Mouse (Mus musculus): Measurements from ENCODE around the gene Pnkd. TPM values are rescaled to one million over a fixed set of nuclear protein-coding genes. Genes with fewer than 3 reads are reported as not detected.

Pnkd gene
- total RNA-seq (2021), result 100 to 1,000 TPM; 192 to 206 TPM
- long read RNA-seq, transcript Pnkd-201 (10 exons, 2,937 nt), result major isoform, 150 of 316 reads
- long read RNA-seq, transcript Pnkd-204 (3 exons, 740 nt), result minor isoform, 32 of 316 reads
- long read RNA-seq, transcript Pnkd-202 (9 exons, 2,859 nt), result minor isoform, 90 of 316 reads
- long read RNA-seq, partial matches to known transcripts, result 33 of 316 reads
- long read RNA-seq, other reads (novel, unspliced or antisense), result 11 of 316 reads

- DNase-seq (ENCODE audit: low spot score in 2 of 2), result peak; percentile 100
These were observed at the start of gene Pnkd, which contains the start of gene Aamp for GRCm38 (mm10) chr1:74284543-74285160. Pnkd (plus strand) TSS chr1:74284930. Aamp (minus strand) TSS chr1:74284738.

DNA sequence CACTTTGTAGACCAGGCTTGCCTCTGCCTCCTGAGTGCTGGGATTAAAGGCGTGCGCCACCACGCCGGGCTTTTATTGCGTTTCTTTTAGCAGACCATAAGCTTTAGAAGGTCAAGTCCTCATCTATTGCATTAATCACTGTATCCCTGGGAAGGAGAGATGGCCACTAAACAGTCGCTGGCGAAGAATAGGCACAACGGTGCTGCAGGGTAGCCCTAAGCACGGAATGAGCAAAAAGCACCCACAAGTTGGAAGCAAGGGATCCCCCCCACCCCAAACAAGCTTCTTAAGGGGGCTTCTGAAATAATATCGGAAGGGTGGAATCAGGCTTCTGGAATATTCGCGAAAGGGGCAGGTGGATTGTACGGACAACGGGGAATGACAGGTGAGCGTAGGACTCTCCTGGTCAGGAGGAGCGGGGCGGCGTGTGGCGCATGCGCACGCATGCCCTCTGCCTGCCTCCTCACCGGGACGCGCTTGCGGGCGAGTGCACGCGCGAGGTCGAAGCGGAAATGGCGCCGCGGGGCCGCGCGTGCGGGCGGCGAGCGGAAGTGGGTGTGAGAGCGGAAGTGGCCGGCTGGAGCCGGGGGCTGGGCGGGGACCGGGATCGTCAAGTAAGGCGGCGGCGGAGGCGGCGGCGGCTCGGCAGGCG, 48.7 kb upstream of the Pnkd start, which contains the start of gene Arpc2:
TSS of gene Arpc2 (plus strand) at position 147 of the 652 bp plus-strand sequence.
- DNase-seq (ENCODE audit: low spot score in 2 of 2), result peak; percentile 97

DNA sequence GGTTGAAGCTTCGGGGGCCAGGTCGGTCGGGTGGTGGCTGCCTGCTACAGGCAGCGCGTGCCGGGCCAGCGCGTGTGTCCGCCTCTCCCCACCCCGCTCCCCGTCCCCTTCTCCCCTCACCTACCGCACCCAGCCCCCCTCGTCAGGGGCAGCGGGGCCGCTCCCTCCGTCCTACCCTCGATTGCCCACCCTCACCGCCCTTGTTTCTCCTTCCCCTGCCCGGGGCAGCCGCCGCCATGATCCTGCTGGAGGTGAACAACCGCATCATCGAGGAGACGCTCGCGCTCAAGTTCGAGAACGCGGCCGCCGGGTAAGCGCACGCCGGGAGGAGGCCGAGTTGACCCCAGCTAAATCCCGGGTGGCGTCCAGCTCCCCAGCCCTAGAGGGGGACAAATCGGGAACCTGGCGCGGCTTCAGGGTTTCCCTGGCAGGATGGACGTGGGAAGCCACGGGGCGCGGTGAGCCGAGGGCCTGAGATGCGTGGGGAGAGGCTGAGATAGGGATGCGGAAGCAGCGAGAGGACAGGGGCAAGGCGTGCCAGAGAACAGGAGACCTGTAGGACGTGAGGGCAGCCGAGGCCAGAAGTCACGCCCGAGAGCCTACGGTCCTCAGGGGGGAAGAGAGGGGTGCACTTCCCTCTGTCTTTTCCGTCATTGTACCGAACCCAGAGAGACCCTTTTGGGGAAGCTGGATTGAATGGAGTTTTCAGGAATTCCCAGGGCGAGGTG, 48.0 kb upstream of the Pnkd start:
- no peak for DNase-seq (ENCODE audit: low spot score in 2 of 2)

GRCm38 (mm10) chr1:74237671-74238070, 47.1 kb upstream of the Pnkd start:
- no peak for DNase-seq (ENCODE audit: low spot score in 2 of 2)

DNA sequence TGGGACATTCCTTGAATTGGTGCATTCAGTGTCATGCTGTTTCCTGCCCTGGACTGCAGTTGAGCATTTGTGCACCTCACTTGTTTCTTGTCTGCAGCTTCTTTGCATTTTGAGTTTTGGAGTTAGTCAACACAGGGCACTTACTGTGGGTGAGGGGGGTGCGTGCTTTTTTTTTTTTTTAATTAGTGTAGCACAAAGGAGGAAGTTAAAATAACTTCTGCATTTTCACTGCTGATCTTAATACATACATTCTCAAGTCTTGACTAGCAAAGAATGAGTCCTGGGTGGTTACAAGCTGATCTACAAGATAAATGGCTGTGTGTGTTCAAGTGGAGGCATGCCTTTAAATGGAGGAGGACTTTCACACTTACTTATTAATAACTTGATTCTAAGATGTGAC, 46.6 kb upstream of the Pnkd start:
- DNase-seq (ENCODE audit: low spot score in 2 of 2), result no peak

- DNase-seq (ENCODE audit: low spot score in 2 of 2), result no peak
These were observed 45.6 kb upstream of the Pnkd start for GRCm38 (mm10) chr1:74239162-74239561.

GRCm38 (mm10) chr1:74239618-74240017, 45.1 kb upstream of the Pnkd start:
- peak in 1 of 2 experiments; percentile 40 for DNase-seq (ENCODE audit: low spot score in 2 of 2)

DNA sequence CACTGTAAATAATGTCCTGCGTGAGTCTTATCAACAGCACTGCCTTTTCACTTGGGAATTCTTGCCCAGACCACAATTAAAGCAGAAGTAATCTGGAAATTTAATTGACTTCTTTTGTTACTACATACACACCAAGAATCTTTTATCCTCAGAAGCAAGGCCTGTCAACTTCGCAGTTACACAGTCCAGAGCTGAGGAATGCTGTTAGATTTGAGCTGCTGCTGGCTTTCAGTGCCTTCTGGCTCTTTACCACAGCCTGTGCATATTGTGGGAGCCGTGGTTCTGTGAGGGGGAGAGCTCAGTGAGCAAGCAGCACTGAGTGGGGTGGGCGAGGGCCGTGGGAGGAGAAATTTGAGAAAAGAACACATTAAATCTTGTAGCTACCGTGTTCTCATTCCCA, 44.4 kb upstream of the Pnkd start:
- peak; percentile 86 to 93 for DNase-seq (ENCODE audit: low spot score in 2 of 2)

- no peak for DNase-seq (ENCODE audit: low spot score in 2 of 2)
These were observed 43.9 kb upstream of the Pnkd start for GRCm38 (mm10) chr1:74240832-74241231.

DNA sequence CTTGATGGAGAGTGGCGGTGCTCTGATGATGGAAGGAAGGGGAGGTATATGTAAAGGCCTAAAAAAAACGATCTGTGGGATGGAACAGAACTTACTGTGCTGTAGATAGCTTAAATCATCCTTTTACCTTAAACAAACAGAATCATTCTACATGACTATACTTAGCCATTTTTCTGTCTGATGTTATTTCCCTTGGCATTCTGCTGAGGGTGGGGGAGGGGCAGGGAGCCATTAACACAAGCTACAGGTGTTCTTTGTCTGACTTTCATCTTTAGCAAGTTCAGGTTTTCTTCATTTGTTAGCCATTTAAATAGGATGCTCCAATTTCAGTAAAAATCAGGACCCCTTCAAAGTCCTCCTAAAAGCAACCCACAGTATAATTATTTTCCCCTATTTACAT, 39.2 kb upstream of the Pnkd start:
- no peak for DNase-seq (ENCODE audit: low spot score in 2 of 2)

GRCm38 (mm10) chr1:74248799-74249198, 35.9 kb upstream of the Pnkd start:
- no peak for DNase-seq (ENCODE audit: low spot score in 2 of 2)

- DNase-seq (ENCODE audit: low spot score in 2 of 2), result no peak
These were observed 35.3 kb upstream of the Pnkd start for GRCm38 (mm10) chr1:74249331-74249980.

- DNase-seq (ENCODE audit: low spot score in 2 of 2), result no peak
These were observed 34.6 kb upstream of the Pnkd start for GRCm38 (mm10) chr1:74250096-74250495.

- no peak for DNase-seq (ENCODE audit: low spot score in 2 of 2)
These were observed 28.9 kb upstream of the Pnkd start for GRCm38 (mm10) chr1:74255704-74256345.

- no peak for DNase-seq (ENCODE audit: low spot score in 2 of 2)
These were observed 27.9 kb upstream of the Pnkd start for GRCm38 (mm10) chr1:74256782-74257181.

DNA sequence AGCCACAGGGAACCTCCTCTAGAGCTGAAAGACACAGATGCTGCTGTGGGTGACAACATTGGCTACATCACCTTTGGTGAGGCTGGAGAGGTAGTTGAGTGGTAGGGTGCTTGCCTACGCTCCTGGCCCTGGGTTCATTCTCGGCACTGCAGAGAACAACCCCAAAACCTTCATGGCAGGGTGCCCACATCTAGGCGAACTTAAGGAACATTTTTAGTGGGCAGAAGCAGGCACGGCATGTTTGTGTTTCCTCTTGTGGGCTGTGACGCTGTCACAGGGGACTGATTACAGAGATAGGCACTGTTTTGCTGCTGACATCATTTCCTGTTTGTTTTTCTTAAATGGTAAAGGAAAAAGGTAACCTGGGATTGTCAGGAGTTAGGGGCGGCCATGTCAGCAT, 22.2 kb upstream of the Pnkd start:
- no peak for DNase-seq (ENCODE audit: low spot score in 2 of 2)

- DNase-seq (ENCODE audit: low spot score in 2 of 2), result no peak
These were observed 16.0 kb upstream of the Pnkd start for GRCm38 (mm10) chr1:74268750-74269149.

GRCm38 (mm10) chr1:74271659-74272058, 13.1 kb upstream of the Pnkd start:
- peak in 1 of 2 experiments; percentile 50 for DNase-seq (ENCODE audit: low spot score in 2 of 2)

DNA sequence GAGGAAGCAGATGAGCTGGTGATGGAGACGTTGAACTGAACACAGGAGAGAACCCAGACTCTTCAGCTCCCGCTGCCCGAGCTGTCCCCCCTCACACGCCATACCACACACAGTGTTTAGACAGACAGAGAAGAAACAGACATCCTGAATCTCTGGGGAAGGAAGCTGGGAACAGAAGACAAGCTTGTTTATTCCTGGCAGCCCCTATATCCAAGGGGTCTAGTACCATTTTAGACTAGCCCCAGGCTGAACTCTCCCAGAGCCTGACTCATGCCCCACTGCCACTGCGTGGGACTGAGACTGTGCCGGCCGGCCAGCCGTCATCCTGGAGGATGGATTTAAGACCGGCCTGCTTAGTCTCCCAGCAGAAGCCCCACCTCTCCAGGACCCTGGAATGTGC, 9.7 kb upstream of the Pnkd start:
- DNase-seq (ENCODE audit: low spot score in 2 of 2), result no peak

DNA sequence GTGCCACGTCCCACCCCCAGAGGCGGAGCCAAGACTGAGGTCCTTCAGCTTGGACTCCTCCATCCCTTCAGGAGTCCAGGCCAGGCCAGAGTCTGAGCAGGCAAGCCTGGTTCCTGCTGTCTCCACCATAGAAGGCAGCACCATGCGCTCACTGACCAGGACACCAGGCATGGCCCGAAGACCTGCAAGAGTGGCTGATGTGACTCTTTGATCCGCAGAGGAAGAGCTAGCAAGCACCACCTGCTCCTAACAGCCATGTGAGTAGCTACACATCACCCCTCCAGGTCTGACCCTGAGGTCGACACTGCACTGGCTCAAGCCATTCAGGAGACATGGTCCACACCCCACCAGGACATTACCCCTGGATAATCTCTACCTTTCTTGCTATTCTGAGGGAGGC, 7.7 kb upstream of the Pnkd start:
- DNase-seq (ENCODE audit: low spot score in 2 of 2), result no peak

All from layer of hippocampus, adult 18-20 months (tissue).